Mouse (Mus musculus) thymus, adult 2 months (tissue): ENCODE measurements around the gene Dennd2c.

Experiments
- CTCF ChIP-seq: fragments of 200-500 bp; IDR thresholded peaks from 2 replicates; pipeline ENCODE4 v1.5.1; 2012; ENCODE audit warnings: mild to moderate bottlenecking, control low read depth, low read length, moderate library complexity, borderline replicate concordance; ENCODE audit not compliant: control insufficient read depth, poor library complexity, insufficient read depth; ENCODE audit errors: extremely low read depth
- POLR2A ChIP-seq: fragments of 200-500 bp; IDR thresholded peaks from 2 replicates; pipeline ENCODE4 v1.6.1; 2012; ENCODE audit warnings: mild to moderate bottlenecking, low read length, control low read depth, moderate library complexity; ENCODE audit not compliant: control insufficient read depth, poor library complexity, insufficient read depth; ENCODE audit errors: extremely low read depth

- TF ChIP-seq POLR2A (no peak), CTCF (no peak)
Measured at GRCm38 (mm10) chr3:103172615-103173014, 70.2 kb downstream of the Dennd2c start.
